Mouse (Mus musculus) frontal cortex, adult 2 months (tissue): ENCODE measurements at regions not wholly inside any gene's neighbourhood (a gene's known extent, or its start where the extent isn't known, plus 50 kb on each side); places are given as distances from the start of the nearest gene placed in this dataset.
A peak's percentile ranks its signal among the peaks of the same experiment; 100 is the strongest.

Source experiments
- DNase-seq, 2 experiments: peaks; one replicate each; pipeline ENCODE4 v3.0.0; 2022; ENCODE audit warnings: low spot score in 1 of 2; ENCODE audit errors: extremely low spot score in 1 of 2

DNA sequence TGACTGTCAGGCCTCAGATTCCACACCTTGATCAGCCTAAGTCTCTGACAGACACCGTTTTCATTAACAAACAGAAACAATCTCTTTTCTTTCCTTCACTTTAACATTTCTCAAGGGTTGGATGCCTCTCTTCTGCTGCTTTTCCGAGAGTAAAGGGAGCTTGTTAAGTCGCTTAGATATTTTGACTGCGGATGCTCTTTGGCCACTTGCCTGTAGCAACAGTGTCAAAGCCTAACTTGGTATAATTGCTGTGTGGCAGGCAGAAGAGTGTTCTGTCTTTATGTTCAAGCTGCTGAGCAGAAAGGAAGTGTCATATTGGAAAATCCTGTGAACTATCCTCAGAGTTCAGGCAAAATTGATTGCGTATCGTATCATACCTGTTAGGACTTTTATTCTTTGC lies 112.3 kb upstream of the Zeb2 start:
- no peak for DNase-seq

GRCm38 (mm10) chr2:45227276-45227944 lies 110.2 kb upstream of the Zeb2 start:
- no peak for DNase-seq

DNA sequence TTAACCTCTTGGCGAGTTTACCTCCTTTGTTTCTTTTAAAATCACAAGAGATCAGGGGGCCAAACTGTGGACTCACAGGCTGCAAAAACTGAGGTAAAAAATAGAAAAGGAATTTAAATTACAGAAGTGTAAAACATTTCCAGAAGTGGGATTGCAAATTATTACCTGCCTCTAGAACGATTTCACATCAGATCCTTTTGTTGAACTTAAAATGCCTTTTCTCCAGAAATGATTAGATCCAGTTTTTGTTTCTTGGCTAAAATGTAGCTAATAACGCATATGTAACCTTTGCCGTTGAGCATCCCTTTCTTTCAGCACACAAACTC lies 108.8 kb upstream of the Zeb2 start:
- no peak for DNase-seq

DNA sequence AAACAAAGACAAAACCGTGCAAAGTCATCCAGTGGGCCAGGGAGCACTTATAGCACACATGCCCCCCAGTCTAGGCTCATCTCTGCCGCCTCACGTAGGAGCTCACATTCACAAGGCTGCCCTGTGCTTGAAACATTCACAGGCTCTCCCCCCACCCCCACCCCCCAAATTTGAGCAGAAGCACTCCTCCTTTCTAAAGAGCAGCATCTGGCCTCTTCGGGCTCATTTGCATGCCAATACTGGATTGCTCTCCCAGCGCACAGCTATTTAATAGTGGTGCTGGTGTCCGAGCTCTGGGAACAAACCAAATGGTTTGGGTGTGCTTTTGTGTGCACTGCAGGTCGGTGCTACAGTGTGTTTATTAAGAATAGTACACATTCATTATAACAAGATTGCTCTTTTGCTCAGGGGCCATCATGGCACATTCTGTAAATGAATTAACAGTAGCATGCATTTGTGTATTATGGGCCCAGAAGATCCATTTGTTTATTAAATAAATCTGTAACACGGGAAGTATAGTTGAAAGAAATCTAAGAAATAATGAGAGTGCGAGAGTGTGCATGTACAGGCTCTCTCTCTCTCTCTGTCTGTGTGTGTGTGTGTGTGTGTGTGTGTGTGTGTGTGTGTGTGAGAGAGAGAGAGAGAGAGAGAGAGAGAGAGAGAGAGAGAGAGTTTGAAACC lies 108.3 kb upstream of the Zeb2 start:
- no peak for DNase-seq

DNA sequence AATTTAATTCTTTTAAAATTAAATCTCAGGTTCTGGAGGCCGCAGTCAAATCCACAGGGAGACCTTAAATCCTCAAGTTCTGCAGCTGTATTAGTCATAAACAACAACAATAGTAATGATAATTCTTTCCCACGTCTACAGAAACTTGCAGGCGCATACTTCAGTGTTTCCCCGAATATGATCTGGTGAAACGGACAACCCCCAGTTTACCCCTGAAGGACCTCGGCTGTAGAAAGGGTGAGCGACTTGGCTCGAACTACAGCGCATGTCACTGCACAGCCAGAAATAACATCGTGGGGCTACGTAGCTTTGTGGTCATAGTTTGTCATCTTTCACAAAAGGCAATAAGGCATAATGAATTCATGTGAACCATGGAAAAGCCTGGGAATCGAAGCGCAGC lies 105.0 kb upstream of the Zeb2 start:
- no peak for DNase-seq

DNA sequence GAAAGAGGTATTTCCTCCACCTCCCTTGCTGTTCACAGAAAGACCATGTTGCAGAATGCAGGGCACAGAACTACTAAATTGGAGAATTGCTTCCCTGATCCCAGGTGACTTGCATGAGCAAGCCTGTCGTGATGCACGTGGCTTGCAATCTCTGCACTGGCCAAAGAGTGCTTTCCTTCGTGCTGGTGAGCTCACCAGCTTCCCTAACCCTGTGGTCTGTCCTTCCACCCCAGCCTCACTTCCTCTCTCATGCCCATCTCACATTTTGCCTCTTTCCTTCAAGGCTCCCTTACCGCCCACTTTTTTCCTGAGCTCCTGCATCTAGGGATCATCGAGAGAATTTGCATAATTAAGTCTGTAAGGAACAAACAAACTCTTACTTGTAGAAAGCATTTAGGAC lies 102.7 kb upstream of the Zeb2 start:
- DNase-seq, result no peak

GRCm38 (mm10) chr2:45212833-45213232 lies 95.6 kb upstream of the Zeb2 start:
- DNase-seq, result no peak

DNA sequence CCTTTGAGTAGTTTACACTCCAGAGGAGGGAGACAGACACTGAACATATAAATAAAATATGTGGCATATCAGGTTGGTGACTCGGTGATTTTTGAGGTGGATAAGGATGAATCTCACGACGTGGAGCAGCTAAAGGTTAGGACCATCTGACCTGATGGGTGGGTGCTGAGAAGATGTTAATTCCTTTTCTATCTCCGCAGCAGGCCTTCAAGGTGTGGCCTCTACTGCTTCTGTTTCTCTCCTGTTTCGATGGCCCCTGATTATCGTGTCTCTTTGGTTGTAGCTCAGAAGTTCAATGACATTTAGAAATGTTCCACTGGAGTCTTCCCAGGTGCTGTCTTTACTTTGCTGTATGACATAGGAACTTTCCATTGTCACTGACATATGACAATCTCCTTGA lies 91.3 kb upstream of the Zeb2 start:
- DNase-seq, result no peak

GRCm38 (mm10) chr2:45205756-45206155 lies 88.6 kb upstream of the Zeb2 start:
- DNase-seq, result no peak

GRCm38 (mm10) chr2:45205211-45205610 lies 88.0 kb upstream of the Zeb2 start:
- DNase-seq, result no peak

- DNase-seq, result no peak
Observed at GRCm38 (mm10) chr2:45197955-45198631, 80.9 kb upstream of the Zeb2 start.

DNA sequence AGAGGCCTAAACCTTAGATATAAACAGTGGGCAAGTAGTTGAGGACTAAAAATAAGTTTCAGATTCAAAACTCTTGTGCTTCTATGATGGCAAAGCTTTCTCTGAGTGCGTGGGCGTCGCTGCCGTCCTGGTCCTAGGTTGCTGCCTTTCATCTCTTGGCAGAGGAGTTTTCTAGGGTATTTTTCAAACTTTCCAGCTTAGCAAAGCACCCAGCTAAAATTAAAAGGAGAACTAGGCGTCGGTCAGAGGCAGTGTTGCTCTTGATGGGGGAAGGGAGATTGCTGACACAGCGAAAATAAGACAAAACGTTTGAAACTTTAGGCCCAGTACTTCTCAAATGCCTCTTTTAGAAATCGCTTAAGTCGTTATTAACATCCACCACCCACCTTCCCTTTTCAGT lies 80.1 kb upstream of the Zeb2 start:
- DNase-seq, result no peak

DNA sequence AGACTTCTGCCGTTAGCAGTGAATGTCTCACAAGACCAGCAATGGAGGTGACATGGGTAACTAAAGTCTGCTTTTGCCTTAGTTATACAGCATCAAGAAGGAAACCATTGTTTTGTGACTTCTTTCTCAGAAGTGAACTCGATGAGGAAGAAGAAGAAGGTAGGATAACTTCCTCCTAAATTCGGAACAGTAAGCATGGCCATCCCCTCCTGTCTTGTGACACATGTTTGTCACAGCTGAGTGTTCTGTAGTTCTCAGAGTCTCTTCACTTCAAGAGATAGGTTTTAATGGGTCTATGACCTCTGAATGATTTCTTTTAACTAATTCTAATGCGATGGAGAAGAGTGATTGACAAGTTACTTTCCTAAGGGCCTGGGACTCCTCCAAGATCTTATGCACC lies 79.3 kb upstream of the Zeb2 start:
- no peak for DNase-seq

DNA sequence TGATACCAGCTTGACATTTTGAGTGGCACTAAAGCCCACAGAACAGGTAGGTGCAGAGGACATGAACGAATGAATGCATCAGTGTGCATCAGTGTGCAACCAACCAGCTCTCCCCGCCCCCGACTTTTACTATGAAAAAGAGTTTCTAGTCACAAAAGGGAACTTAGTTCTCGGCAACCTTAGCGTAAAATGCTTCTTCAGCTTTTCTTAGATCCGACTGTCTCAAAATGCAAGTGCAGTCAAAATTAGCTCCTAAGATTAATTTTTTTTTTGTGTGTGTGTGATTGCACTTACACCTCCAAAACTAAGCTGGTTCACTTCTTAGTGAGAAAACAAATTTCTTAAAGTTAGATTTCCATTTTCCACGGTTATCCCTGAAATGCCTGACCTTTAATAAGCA lies 77.1 kb upstream of the Zeb2 start:
- no peak for DNase-seq

DNA sequence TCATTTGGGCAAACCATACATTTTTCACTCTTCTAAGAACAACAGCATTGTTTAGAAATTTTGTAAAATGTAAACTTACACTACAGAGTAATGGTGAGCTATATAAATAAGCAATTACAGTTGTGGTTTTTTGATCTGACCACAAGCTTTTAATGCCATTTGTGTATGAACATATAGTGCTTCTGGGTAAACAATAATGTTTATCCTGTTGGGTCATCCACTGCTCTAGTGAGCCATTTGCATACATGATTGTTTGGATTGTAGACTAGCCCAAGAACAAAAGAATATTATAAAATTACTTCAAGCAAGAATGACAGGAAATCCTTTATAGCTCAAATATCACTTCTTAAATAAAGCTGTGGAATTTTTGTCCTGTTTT lies 68.4 kb upstream of the Zeb2 start:
- DNase-seq, result no peak

DNA sequence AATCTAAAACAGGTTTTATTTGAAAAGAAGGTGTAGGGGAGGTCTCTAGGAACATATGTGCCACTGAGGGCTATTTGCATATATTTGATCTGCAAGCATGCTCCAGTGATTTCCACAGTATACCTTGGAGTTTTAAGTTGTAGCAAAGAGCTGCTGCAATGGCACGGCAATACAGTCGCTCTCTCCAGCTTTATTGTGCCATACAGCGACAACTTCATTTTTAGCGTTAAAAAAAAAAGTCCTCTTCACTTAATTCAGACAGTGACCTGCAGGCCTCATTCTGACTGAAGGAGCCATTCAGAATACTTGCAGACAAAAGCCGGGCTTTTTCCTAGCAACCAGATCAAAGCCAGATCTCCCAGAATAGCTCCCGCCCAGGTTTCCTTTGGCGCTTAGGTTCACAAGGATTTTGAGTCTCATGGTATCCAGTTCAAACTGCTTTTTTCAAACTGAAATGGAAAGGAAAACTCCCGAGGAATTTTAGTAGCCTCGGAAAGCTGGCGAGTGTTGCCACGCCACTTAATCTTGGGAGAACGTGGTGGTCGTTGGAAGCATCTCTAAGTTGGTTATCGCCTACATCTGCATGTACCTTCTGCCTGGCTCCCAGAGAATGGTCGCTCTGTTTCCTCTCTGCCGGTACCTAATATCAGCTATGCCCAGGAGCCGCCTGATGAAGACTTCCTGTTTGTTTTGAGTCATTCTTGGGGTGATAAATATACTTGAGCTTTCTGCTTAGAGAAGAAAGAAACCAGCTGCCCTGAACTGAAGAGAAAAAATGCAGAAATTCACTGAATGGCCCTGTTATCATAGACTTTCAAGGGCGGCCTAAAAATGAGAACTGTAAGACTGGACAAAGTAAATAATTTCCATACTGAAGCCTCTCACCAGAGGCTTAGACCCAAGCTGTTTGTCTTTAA lies 67.8 kb upstream of the Zeb2 start:
- no peak for DNase-seq

DNA sequence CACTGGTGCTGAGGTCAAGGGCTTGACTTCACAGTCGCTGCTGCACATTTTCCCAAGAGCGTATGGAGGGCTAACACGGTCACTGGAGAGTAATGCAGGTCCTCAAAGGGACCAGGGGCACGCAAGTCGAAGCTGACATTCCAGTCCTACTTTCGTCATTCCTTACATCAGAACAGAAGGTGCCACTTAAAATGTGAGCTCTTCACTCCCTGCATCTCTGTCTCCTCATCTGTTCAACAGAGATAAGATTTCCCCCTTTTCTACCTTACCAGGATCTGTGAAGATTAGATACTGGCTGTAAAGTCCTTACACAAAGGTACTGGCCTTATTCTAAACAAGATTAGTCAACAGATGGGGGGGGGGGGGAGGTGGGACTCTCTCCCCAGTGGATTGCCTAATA lies 67.0 kb upstream of the Zeb2 start:
- DNase-seq, result no peak

DNA sequence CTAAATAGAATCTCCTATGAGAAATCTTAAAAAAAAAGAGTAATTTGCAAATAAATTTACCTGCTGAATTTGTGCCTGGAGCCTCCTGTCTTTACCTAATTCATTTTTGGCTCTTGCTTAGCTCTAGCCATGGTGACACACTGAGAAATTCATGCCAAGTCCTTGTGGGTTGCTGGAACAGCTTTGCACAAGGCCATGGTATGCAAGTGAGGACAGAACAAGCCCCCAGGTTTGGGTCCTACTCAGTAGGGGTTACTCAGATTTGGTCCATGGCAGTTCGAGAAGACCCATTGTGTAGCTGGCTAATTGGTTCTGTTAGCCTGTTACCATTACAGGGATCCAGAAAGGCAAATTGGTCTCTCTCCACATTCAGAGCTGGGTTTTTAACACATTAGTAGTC lies 65.7 kb upstream of the Zeb2 start:
- DNase-seq, result no peak

- peak; percentile 15 to 37 for DNase-seq
Observed at GRCm38 (mm10) chr2:45181552-45181951, 64.4 kb upstream of the Zeb2 start.

GRCm38 (mm10) chr2:45178849-45179453 lies 61.8 kb upstream of the Zeb2 start:
- DNase-seq, result no peak

DNA sequence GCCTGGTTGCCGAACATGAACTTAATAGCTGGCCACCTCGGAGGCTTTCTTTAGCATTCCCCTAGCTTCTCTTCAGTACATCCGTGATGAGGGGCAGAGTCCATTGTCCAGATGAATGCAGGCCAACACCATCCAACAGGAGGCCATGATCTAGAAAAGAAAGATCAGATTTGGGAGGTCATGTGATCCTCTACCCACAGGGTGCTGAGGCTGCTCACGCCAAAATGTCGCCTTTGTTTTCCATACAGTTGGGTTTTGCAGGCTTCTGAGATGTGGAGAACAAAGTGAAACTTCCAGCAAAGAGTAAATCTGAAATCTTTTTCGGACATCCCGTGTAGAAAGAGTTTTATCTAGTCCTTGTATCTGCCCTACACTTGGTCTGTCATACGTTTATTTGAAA lies 55.2 kb upstream of the Zeb2 start:
- no peak for DNase-seq
